Mouse (Mus musculus): Measurements from ENCODE around the gene Rprd1b. TPM values are rescaled to one million over a fixed set of nuclear protein-coding genes. Genes with fewer than 3 reads are reported as not detected.

Rprd1b gene
- polyA plus RNA-seq, 1 experiment: 11.6 TPM

DNA sequence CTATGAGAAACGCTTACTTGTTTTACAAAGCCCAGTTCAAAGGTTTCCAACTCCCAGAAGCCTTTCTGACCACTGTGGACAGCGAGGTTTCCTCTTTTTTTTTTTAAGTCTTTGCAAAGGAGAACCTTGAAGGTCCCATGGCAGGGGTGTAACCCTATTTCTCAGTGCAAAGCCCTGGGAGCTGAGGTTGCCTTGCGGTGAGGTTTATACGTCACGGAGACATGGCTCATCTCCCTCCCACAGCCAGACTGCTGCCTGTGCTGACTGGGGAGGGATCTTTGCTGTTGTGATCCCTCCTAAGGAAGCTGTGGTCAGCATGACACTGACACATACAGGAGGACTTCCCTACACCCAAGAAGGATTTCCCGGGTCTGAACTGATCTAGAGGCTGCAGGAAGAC lies 104.8 kb downstream of the Rprd1b start:
- Histone ChIP-seq H3K79me2 (ENCODE audit: control insufficient read depth, insufficient read depth) (no peaks in the 10 kb centered on the region), H3K4me3 (no peak overlapping the region), H3K27me3 (ENCODE audit: control insufficient read depth, insufficient read depth, insufficient read length) (no peaks in the 10 kb centered on the region), H3K36me3 (ENCODE audit: control insufficient read depth, insufficient read depth) (no peaks in the 10 kb centered on the region), H3K4me2 (ENCODE audit: low read depth) (peak overlapping the region; percentile 24), H3ac (ENCODE audit: control insufficient read depth, insufficient read length) (no peak overlapping the region)
- TF ChIP-seq POLR2AphosphoS2 (IDR thresholded peaks at IDR 0.05; ENCODE audit: insufficient read length, low read depth) (no peak), POLR2A (IDR thresholded peaks at IDR 0.05; ENCODE audit: insufficient read length, low read depth) (no peak), TCF3 (IDR thresholded peaks at IDR 0.05; ENCODE audit: insufficient read length, low read depth) (no peak), MYOD1 (IDR thresholded peaks at IDR 0.05; ENCODE audit: control insufficient read depth in 1 of 3, insufficient read length in 2 of 3, low read depth in 2 of 3) (no peak), E2F4 (IDR thresholded peaks at IDR 0.05; ENCODE audit: insufficient read depth) (no peak), USF1 (IDR thresholded peaks at IDR 0.05; ENCODE audit: low read depth) (no peak), MAX (IDR thresholded peaks at IDR 0.05; ENCODE audit: low read depth) (no peak), TCF12 (IDR thresholded peaks at IDR 0.05; ENCODE audit: insufficient read depth, poor library complexity, severe bottlenecking) (no peak), MYOG (IDR thresholded peaks at IDR 0.05; ENCODE audit: control insufficient read depth in 1 of 3, insufficient read depth in 1 of 3, insufficient read length in 2 of 3, low read depth in 2 of 3) (no peak), SRF (IDR thresholded peaks at IDR 0.05; ENCODE audit: control insufficient read depth, insufficient read length, low read depth) (no peak), REST (IDR thresholded peaks at IDR 0.05; ENCODE audit: insufficient read depth, insufficient read length) (no peak), CEBPB (IDR thresholded peaks at IDR 0.05; ENCODE audit: insufficient read depth, poor library complexity, severe bottlenecking) (no peak)

GRCm38 (mm10) chr2:158136205-158136604 lies 107.9 kb downstream of the Rprd1b start:
- TF ChIP-seq POLR2AphosphoS2 (IDR thresholded peaks at IDR 0.05; ENCODE audit: insufficient read length, low read depth): no peak
- no peak for TF ChIP-seq SRF (IDR thresholded peaks at IDR 0.05; ENCODE audit: control insufficient read depth, insufficient read length, low read depth)
- TF ChIP-seq USF1 (IDR thresholded peaks at IDR 0.05; ENCODE audit: low read depth): peak; percentile 90
- TF ChIP-seq MYOD1 (IDR thresholded peaks at IDR 0.05; ENCODE audit: control insufficient read depth in 1 of 3, insufficient read length in 2 of 3, low read depth in 2 of 3): no peak
- no peak for TF ChIP-seq TCF3 (IDR thresholded peaks at IDR 0.05; ENCODE audit: insufficient read length, low read depth)
- no peak for TF ChIP-seq REST (IDR thresholded peaks at IDR 0.05; ENCODE audit: insufficient read depth, insufficient read length)
- no peak for TF ChIP-seq POLR2A (IDR thresholded peaks at IDR 0.05; ENCODE audit: insufficient read length, low read depth)
- no peaks in the 10 kb centered on the region for H3K36me3 ChIP-seq (ENCODE audit: control insufficient read depth, insufficient read depth)
- H3K79me2 ChIP-seq (ENCODE audit: control insufficient read depth, insufficient read depth): no peaks in the 10 kb centered on the region
- H3ac ChIP-seq (ENCODE audit: control insufficient read depth, insufficient read length): no peak overlapping the region
- no peak overlapping the region for H3K4me3 ChIP-seq
- H3K27me3 ChIP-seq (ENCODE audit: control insufficient read depth, insufficient read depth, insufficient read length): no peaks in the 10 kb centered on the region
- peak overlapping the region; percentile 59 for H3K4me2 ChIP-seq (ENCODE audit: low read depth)

- no peak overlapping the region for H3K4me3 ChIP-seq
- no peak overlapping the region for H3K4me2 ChIP-seq (ENCODE audit: low read depth)
- H3ac ChIP-seq (ENCODE audit: control insufficient read depth, insufficient read length): no peak overlapping the region
- TF ChIP-seq REST (IDR thresholded peaks at IDR 0.05; ENCODE audit: insufficient read depth, insufficient read length) (no peak), SRF (IDR thresholded peaks at IDR 0.05; ENCODE audit: control insufficient read depth, insufficient read length, low read depth) (no peak), E2F4 (IDR thresholded peaks at IDR 0.05; ENCODE audit: insufficient read depth) (no peak), MYOG (IDR thresholded peaks at IDR 0.05; ENCODE audit: control insufficient read depth in 1 of 3, insufficient read depth in 1 of 3, insufficient read length in 2 of 3, low read depth in 2 of 3) (no peak), MYOD1 (IDR thresholded peaks at IDR 0.05; ENCODE audit: control insufficient read depth in 1 of 3, insufficient read length in 2 of 3, low read depth in 2 of 3) (peak in 1 of 3 experiments; percentile 5), POLR2AphosphoS2 (IDR thresholded peaks at IDR 0.05; ENCODE audit: insufficient read length, low read depth) (no peak)
- H3K27me3 ChIP-seq (ENCODE audit: control insufficient read depth, insufficient read depth, insufficient read length): no peaks in the 10 kb centered on the region
- H3K79me2 ChIP-seq (ENCODE audit: control insufficient read depth, insufficient read depth): no peaks in the 10 kb centered on the region
- H3K36me3 ChIP-seq (ENCODE audit: control insufficient read depth, insufficient read depth): no peaks in the 10 kb centered on the region
Observed at GRCm38 (mm10) chr2:158137771-158138170, 109.5 kb downstream of the Rprd1b start.

DNA sequence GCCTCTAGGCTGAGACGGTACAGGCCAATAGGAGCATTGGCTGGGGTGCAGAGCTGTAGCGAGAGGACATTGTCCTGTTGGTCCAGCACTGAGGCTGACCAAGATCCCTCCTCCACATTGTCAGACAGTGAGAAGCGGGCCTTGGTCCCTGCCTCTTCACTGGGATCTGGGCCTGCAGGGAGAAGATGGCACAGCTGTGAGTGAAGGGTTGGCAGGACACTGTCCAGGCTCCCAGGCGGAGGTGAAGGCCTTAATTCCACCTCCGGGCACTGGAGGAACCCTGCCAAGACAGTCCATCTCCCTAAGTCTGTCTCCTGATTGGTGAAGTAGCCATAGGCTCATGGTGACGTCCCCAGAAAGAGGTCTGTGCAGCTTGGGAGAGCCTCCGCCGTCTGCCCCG lies 110.5 kb downstream of the Rprd1b start:
- no peaks in the 10 kb centered on the region for H3K36me3 ChIP-seq (ENCODE audit: control insufficient read depth, insufficient read depth)
- no peak overlapping the region for H3K4me3 ChIP-seq
- no peaks in the 10 kb centered on the region for H3K79me2 ChIP-seq (ENCODE audit: control insufficient read depth, insufficient read depth)
- H3ac ChIP-seq (ENCODE audit: control insufficient read depth, insufficient read length): no peak overlapping the region
- no peaks in the 10 kb centered on the region for H3K27me3 ChIP-seq (ENCODE audit: control insufficient read depth, insufficient read depth, insufficient read length)
- no peak for TF ChIP-seq CEBPB (IDR thresholded peaks at IDR 0.05; ENCODE audit: insufficient read depth, poor library complexity, severe bottlenecking)
- TF ChIP-seq POLR2A (IDR thresholded peaks at IDR 0.05; ENCODE audit: insufficient read length, low read depth): no peak
- no peak for TF ChIP-seq MYOD1 (IDR thresholded peaks at IDR 0.05; ENCODE audit: control insufficient read depth in 1 of 3, insufficient read length in 2 of 3, low read depth in 2 of 3)
- TF ChIP-seq MAX (IDR thresholded peaks at IDR 0.05; ENCODE audit: low read depth): no peak
- TF ChIP-seq SRF (IDR thresholded peaks at IDR 0.05; ENCODE audit: control insufficient read depth, insufficient read length, low read depth): no peak
- TF ChIP-seq E2F4 (IDR thresholded peaks at IDR 0.05; ENCODE audit: insufficient read depth): no peak
- H3K4me2 ChIP-seq (ENCODE audit: low read depth): peak overlapping the region; percentile 16

- Histone ChIP-seq H3ac (ENCODE audit: control insufficient read depth, insufficient read length) (no peak overlapping the region), H3K36me3 (ENCODE audit: control insufficient read depth, insufficient read depth) (no peaks in the 10 kb centered on the region), H3K27me3 (ENCODE audit: control insufficient read depth, insufficient read depth, insufficient read length) (no peaks in the 10 kb centered on the region), H3K4me2 (ENCODE audit: low read depth) (peak overlapping the region; percentile 61), H3K4me3 (no peak overlapping the region), H3K79me2 (ENCODE audit: control insufficient read depth, insufficient read depth) (no peaks in the 10 kb centered on the region)
- TF ChIP-seq SRF (IDR thresholded peaks at IDR 0.05; ENCODE audit: control insufficient read depth, insufficient read length, low read depth) (no peak), MYOD1 (IDR thresholded peaks at IDR 0.05; ENCODE audit: control insufficient read depth in 1 of 3, insufficient read length in 2 of 3, low read depth in 2 of 3) (peak in 1 of 3 experiments; percentile 42), MYOG (IDR thresholded peaks at IDR 0.05; ENCODE audit: control insufficient read depth in 1 of 3, insufficient read depth in 1 of 3, insufficient read length in 2 of 3, low read depth in 2 of 3) (peak in 1 of 3 experiments; percentile 33), POLR2A (IDR thresholded peaks at IDR 0.05; ENCODE audit: insufficient read length, low read depth) (peak; percentile 23)
Observed at GRCm38 (mm10) chr2:158139628-158140027, 111.3 kb downstream of the Rprd1b start.
